9 mouse cellular contexts compared by ENCODE assay signal in the genomic region with DNA sequence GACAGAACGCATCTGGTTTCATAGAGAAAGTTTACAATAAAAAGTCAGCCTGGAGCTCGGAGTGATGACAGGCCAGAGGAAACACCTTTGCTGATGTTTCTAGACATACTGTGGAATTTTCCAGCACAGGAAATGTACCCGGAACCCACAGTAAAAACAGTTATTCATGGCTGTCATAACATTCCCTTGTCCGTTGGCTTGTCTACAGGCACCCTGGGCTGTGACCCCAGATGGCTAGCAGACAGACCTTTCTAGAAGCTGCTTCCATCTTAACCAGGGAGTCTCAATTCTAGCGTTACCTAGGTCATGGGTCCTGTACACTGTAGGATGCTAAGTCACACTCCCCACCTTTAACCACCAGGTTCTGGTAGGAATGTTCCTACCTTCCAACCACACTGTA.
DNase-seq lines count a peak whose midpoint lies in the region; ATAC-seq lines count a peak whose summit lies in the region.
"Had no signal": no experiment of that assay in that cellular context is flagged by ENCODE, and none has a peak within 500 bp of the region (broad histone marks: within the 10 kb centered on the region; RNA-seq: fewer than 3 reads in every experiment).

No protein-coding gene starts in this region.

- H3K27me3 ChIP-seq in heart, embryonic 13.5 days (replicated peaks), result no peaks in the 10 kb centered on the region
- no peaks in the 10 kb centered on the region for H3K27me3 ChIP-seq in intestine, embryonic 15.5 days (replicated peaks)
- no peaks in the 10 kb centered on the region for H3K27me3 ChIP-seq in hindbrain, embryonic 13.5 days

- intact Hi-C loops in heart, postnatal 14 days (cut with DNase I), result no loop called here

- no peaks in the 10 kb centered on the region for H3K9me3 ChIP-seq in heart, embryonic 13.5 days
- no peaks in the 10 kb centered on the region for H3K9me3 ChIP-seq in intestine, embryonic 15.5 days
- no peaks in the 10 kb centered on the region for H3K9me3 ChIP-seq in hindbrain, embryonic 13.5 days

- peaks cover 54% of the 10 kb centered on the region for H3K4me1 ChIP-seq in heart, embryonic 13.5 days
- H3K4me1 ChIP-seq in intestine, embryonic 15.5 days (replicated peaks), result no peaks in the 10 kb centered on the region
- H3K4me1 ChIP-seq in hindbrain, embryonic 13.5 days (replicated peaks), result peaks cover 12% of the 10 kb centered on the region

- no peak for DNase-seq in heart, postnatal 14 days
- peak; percentile 12 for DNase-seq in lung, postnatal 14 days
- DNase-seq in adipocyte (ENCODE audit: low spot score), result no peak
- DNase-seq in gastrocnemius, postnatal 25 days, result no peak

- H3K9ac ChIP-seq in heart, embryonic 13.5 days, result no peak overlapping the region
- H3K9ac ChIP-seq in intestine, embryonic 15.5 days, result no peak overlapping the region
- no peak overlapping the region for H3K9ac ChIP-seq in hindbrain, embryonic 13.5 days

- no peaks in the 10 kb centered on the region for H3K36me3 ChIP-seq in heart, embryonic 13.5 days
- no peaks in the 10 kb centered on the region for H3K36me3 ChIP-seq in intestine, embryonic 15.5 days
- H3K36me3 ChIP-seq in hindbrain, embryonic 13.5 days, result no peaks in the 10 kb centered on the region

- 45% methylated on average over 5 of the region's 5 CpGs for WGBS in heart, embryonic 13.5 days
- WGBS in intestine, embryonic 15.5 days, result 44% methylated on average over 5 of the region's 5 CpGs
- 80% methylated on average over 5 of the region's 5 CpGs for WGBS in hindbrain, embryonic 13.5 days

- no peak overlapping the region for H3K4me2 ChIP-seq in heart, embryonic 13.5 days
- H3K4me2 ChIP-seq in intestine, embryonic 15.5 days (replicated peaks), result no peak overlapping the region
- H3K4me2 ChIP-seq in hindbrain, embryonic 13.5 days, result no peak overlapping the region

- ATAC-seq in heart, embryonic 13.5 days (ENCODE audit: extremely low read depth, insufficient number of reproducible peaks, low FRiP score, low TSS enrichment), result no peak
- ATAC-seq in common myeloid progenitor, adult 5-6 weeks (replicated peaks; ENCODE audit: low read depth, poor library complexity, severe bottlenecking), result peak; percentile 31
- ATAC-seq in intestine, embryonic 15.5 days, result no peak; the same call in 1 of the 2 replicates
- ATAC-seq in hindbrain, embryonic 13.5 days (ENCODE audit: low FRiP score), result no peak
- ATAC-seq: forebrain, embryonic 16.5 days had no signal

- H3K4me3 ChIP-seq in heart, embryonic 13.5 days, result no peak overlapping the region
- H3K4me3 ChIP-seq in intestine, embryonic 15.5 days (replicated peaks), result no peak overlapping the region
- H3K4me3 ChIP-seq in hindbrain, embryonic 13.5 days, result no peak overlapping the region

- H3K27ac ChIP-seq in heart, embryonic 13.5 days (replicated peaks), result peak overlapping the region; percentile 74
- peak overlapping the region; percentile 55; the same call in 1 of the 2 replicates for H3K27ac ChIP-seq in intestine, embryonic 15.5 days
- no peak overlapping the region for H3K27ac ChIP-seq in hindbrain, embryonic 13.5 days
